Mouse (Mus musculus): ENCODE results near the gene Lyl1. TPM values are rescaled to one million over a fixed set of nuclear protein-coding genes. Genes with fewer than 3 reads are reported as not detected.
A peak's percentile ranks its signal among the peaks of the same experiment; 100 is the strongest.

The Lyl1 gene
- polyA plus RNA-seq, 1 experiment from 2014 or later = 13.7 TPM

DNA sequence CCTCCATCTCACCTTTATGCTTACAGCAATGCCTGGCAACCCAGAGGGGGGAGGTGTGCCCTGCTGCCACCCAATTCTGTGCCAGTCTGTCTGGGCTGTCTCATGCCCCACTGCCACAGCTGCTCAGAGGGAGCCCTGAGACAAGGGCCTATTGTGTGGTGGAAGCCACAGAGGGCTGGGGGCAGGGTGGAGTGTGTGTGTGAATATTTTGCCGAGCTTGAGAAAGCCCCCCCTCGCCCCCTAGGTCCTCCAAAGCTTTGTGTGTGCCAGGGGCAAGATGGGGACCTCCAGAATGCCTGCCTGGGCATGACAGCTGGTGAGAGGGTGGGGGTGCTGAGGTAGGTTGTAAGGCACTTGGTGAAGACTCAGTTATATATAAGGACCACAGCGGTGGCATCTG, 27.2 kb downstream of the Lyl1 start:
- Histone ChIP-seq H3K36me3 (ENCODE audit: control insufficient read depth, insufficient read depth, low read length) (peaks cover 28% of the 10 kb centered on the region; the same call in 1 of the 2 replicates), H3K9ac (ENCODE audit: low read length) (no peak overlapping the region), H3K27ac (replicated peaks in 1 of 2; ENCODE audit: control insufficient read depth in 1 of 2, insufficient read depth in 1 of 2, low read depth in 2 of 2, low read length in 2 of 2) (no peak overlapping the region), H3K4me3 (ENCODE audit: control insufficient read depth in 1 of 2, insufficient read depth in 1 of 2, low read depth in 1 of 2, low read length in 2 of 2) (no peak overlapping the region), H3K4me1 (ENCODE audit: control insufficient read depth in 2 of 2, insufficient read depth in 2 of 2, low read length in 2 of 2) (peaks cover 78 to 79% of the 10 kb centered on the region in 2 experiments), H3K4me2 (ENCODE audit: low read length) (no peak overlapping the region), H3K27me3 (ENCODE audit: control insufficient read depth, insufficient read depth, low read length) (no peaks in the 10 kb centered on the region), H3K9me3 (ENCODE audit: control insufficient read depth, low read length) (no peaks in the 10 kb centered on the region)
- ATAC-seq (ENCODE audit: insufficient number of reproducible peaks, insufficient read depth, low FRiP score, low read depth) = no peak
- 83% methylated on average over 3 of the region's 3 CpGs for WGBS

DNA sequence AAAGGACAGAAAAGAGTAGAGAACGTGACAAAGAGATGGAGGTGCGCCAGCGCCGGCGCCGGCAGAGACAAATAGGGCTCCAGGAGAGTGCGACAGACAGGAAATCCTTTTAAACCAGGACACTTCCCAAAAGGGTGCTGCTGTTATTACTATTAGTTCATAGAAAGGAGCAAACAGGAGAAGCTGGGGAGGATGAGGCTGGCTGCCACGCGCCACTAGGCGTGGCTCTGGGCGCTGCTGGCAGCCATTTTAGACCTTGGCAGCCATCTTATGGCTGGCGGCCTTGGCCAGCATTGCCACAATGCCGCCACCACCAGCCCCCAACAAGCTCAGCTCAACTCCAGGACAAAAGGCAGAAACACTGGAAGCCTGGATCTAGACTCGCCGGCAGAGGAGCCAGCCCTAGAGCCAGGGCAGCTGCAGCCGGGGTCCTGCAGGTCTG, 28.7 kb downstream of the Lyl1 start:
- peaks cover 67 to 72% of the 10 kb centered on the region in 2 experiments for H3K4me1 ChIP-seq (ENCODE audit: control insufficient read depth in 2 of 2, insufficient read depth in 2 of 2, low read length in 2 of 2)
- peaks cover 25% of the 10 kb centered on the region; the same call in 1 of the 2 replicates for H3K36me3 ChIP-seq (ENCODE audit: control insufficient read depth, insufficient read depth, low read length)
- peak overlapping the region; percentile 71 to 82 for H3K27ac ChIP-seq (replicated peaks in 1 of 2; ENCODE audit: control insufficient read depth in 1 of 2, insufficient read depth in 1 of 2, low read depth in 2 of 2, low read length in 2 of 2)
- H3K4me3 ChIP-seq (ENCODE audit: control insufficient read depth in 1 of 2, insufficient read depth in 1 of 2, low read depth in 1 of 2, low read length in 2 of 2) = no peak overlapping the region
- peak overlapping the region; percentile 22; the same call in 1 of the 2 replicates for H3K9ac ChIP-seq (ENCODE audit: low read length)
- no peaks in the 10 kb centered on the region for H3K9me3 ChIP-seq (ENCODE audit: control insufficient read depth, low read length)
- no peaks in the 10 kb centered on the region for H3K27me3 ChIP-seq (ENCODE audit: control insufficient read depth, insufficient read depth, low read length)
- ATAC-seq (ENCODE audit: insufficient number of reproducible peaks, insufficient read depth, low FRiP score, low read depth) = no peak
- 77% methylated on average over 16 of the region's 16 CpGs for WGBS
- H3K4me2 ChIP-seq (ENCODE audit: low read length) = peak overlapping the region; percentile 11; the same call in 1 of the 2 replicates

DNA sequence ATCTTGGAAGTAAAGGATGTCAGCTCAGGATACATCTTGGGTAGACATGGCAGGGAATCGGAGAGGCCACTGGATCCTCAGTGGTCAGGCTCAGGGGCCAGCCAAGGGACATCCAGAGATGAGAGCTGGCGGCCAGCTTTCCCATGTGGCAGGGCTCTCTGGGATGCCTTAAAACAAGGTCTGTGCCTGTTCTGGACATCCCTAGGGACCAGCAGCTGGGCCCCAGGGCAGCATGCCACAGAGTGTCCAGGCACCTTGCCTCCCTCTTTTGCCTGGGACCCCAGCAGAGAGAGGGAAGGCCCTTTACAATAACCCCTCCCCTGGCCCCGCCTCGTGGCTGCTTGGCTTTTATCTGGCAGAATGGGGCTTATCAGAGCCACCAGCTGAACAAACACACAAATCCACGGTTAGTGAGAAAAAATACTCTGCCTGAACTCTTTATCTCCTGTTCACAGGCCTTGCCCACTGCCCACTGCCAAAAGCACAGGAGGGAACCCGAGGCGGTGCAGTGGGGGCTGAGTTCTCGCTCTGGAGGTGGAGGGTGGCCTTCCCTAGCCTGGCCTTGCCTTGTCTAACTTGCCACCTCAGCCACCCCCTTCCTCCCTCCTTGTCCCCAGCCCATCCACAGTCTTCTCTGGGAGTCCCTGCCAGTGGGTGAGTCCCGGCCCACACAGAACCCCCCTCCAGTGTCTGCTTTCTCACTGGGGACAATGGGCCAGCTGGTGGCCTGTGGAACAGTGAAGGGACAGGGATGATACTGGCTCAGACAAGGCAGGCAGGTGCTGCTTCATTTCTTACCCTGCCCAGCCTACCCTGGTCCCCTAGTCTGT, 29.5 kb downstream of the Lyl1 start:
- Histone ChIP-seq H3K4me2 (ENCODE audit: low read length) (peak overlapping the region; percentile 11), H3K9ac (ENCODE audit: low read length) (peak overlapping the region; percentile 53; the same call in 1 of the 2 replicates)
- WGBS = 25% methylated on average over 8 of the region's 9 CpGs

DNA sequence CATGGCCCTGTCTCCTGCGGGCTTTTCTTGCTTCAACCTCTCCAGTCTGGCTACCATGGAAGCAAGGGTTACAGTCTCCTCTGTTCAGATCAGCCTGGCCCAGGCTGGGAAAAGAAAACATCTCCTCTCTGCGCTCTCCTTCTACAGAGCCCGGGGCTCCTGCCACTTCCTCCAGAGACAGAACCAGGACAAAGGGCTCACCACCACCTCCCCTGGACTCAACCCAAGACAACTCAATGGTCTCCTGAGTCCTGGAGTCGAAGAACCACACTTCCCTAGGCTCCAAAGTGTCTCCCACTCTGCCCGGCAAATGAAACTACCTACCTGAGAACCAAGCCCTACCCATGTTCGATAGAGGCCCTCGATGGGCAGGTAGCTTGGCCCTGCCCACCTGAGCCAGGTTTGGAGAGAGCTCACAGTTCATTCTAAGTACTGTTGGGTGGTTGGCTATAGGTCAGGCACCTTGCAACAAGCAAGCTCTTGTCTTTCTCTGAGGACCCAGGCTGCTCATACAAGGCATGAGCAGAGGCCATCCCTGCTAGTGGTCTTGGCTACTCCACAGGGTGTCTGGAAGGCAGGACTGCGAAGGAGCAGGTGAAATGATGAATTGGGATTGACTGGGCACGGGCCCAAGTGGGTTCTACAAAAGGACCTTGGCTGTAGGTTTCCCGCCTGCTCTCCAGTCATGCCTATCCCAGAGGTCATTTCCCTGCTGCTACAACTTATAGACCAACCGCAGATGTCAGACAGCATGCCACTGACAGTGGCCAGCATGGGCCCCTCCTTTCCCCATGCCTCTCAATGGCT, 30.3 kb downstream of the Lyl1 start:
- H3K4me1 ChIP-seq (ENCODE audit: control insufficient read depth in 2 of 2, insufficient read depth in 2 of 2, low read length in 2 of 2) = peaks cover 63 to 72% of the 10 kb centered on the region in 2 experiments
- no peak overlapping the region for H3K4me3 ChIP-seq (ENCODE audit: control insufficient read depth in 1 of 2, insufficient read depth in 1 of 2, low read depth in 1 of 2, low read length in 2 of 2)
- peaks cover 12% of the 10 kb centered on the region; the same call in 1 of the 2 replicates for H3K36me3 ChIP-seq (ENCODE audit: control insufficient read depth, insufficient read depth, low read length)
- H3K9ac ChIP-seq (ENCODE audit: low read length) = peak overlapping the region; percentile 53; the same call in 1 of the 2 replicates
- H3K9me3 ChIP-seq (ENCODE audit: control insufficient read depth, low read length) = no peaks in the 10 kb centered on the region
- peak overlapping the region; percentile 9; the same call in 1 of the 2 replicates for H3K4me2 ChIP-seq (ENCODE audit: low read length)
- H3K27me3 ChIP-seq (ENCODE audit: control insufficient read depth, insufficient read depth, low read length) = no peaks in the 10 kb centered on the region
- ATAC-seq (ENCODE audit: insufficient number of reproducible peaks, insufficient read depth, low FRiP score, low read depth) = peak; percentile 13
- 70% methylated on average over 11 of the region's 11 CpGs for WGBS
- H3K27ac ChIP-seq (replicated peaks in 1 of 2; ENCODE audit: control insufficient read depth in 1 of 2, insufficient read depth in 1 of 2, low read depth in 2 of 2, low read length in 2 of 2) = peak overlapping the region; percentile 78 to 82

More for the DNA sequence above, 29.5 kb downstream of the Lyl1 start:
- Histone ChIP-seq H3K4me1 (ENCODE audit: control insufficient read depth in 2 of 2, insufficient read depth in 2 of 2, low read length in 2 of 2) (peaks cover 64 to 72% of the 10 kb centered on the region in 2 experiments), H3K36me3 (ENCODE audit: control insufficient read depth, insufficient read depth, low read length) (peaks cover 18% of the 10 kb centered on the region; the same call in 1 of the 2 replicates), H3K9me3 (ENCODE audit: control insufficient read depth, low read length) (no peaks in the 10 kb centered on the region), H3K4me3 (ENCODE audit: control insufficient read depth in 1 of 2, insufficient read depth in 1 of 2, low read depth in 1 of 2, low read length in 2 of 2) (no peak overlapping the region), H3K27me3 (ENCODE audit: control insufficient read depth, insufficient read depth, low read length) (no peaks in the 10 kb centered on the region), H3K27ac (replicated peaks in 1 of 2; ENCODE audit: control insufficient read depth in 1 of 2, insufficient read depth in 1 of 2, low read depth in 2 of 2, low read length in 2 of 2) (peak overlapping the region; percentile 78 to 82)
- ATAC-seq (ENCODE audit: insufficient number of reproducible peaks, insufficient read depth, low FRiP score, low read depth) = peak; percentile 60

DNA sequence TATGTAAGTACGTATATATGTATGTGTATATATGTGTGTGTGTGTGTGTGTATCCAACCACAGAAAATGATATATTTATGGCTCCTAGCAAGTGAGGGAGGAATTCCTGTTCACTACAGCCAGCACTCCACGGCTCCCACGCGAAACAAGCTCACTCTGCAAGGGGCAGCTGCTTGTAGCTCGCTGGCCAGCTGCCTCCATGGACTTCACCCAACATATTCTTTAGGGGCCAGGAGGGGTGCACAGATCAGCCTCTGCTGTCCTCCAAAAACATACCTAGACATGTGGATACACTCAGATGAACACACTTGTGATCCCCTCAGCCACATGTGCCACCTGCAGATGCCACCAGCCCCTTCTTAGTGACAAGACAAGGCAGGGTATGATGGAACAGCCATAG, 31.3 kb downstream of the Lyl1 start:
- H3K9me3 ChIP-seq (ENCODE audit: control insufficient read depth, low read length) = no peaks in the 10 kb centered on the region
- H3K36me3 ChIP-seq (ENCODE audit: control insufficient read depth, insufficient read depth, low read length) = peaks cover 2% of the 10 kb centered on the region; the same call in 1 of the 2 replicates
- WGBS = 44% methylated on average over 5 of the region's 5 CpGs
- H3K4me2 ChIP-seq (ENCODE audit: low read length) = 0 out of 2 replicates have a peak overlapping the region, but pooled peaks have one; percentile 9
- H3K27ac ChIP-seq (replicated peaks in 1 of 2; ENCODE audit: control insufficient read depth in 1 of 2, insufficient read depth in 1 of 2, low read depth in 2 of 2, low read length in 2 of 2) = peak overlapping the region; percentile 26 to 82
- H3K9ac ChIP-seq (ENCODE audit: low read length) = peak overlapping the region; percentile 31; the same call in 1 of the 2 replicates
- H3K4me3 ChIP-seq (ENCODE audit: control insufficient read depth in 1 of 2, insufficient read depth in 1 of 2, low read depth in 1 of 2, low read length in 2 of 2) = no peak overlapping the region
- H3K4me1 ChIP-seq (ENCODE audit: control insufficient read depth in 2 of 2, insufficient read depth in 2 of 2, low read length in 2 of 2) = peaks cover 56 to 69% of the 10 kb centered on the region in 2 experiments
- no peak for ATAC-seq (ENCODE audit: insufficient number of reproducible peaks, insufficient read depth, low FRiP score, low read depth)
- H3K27me3 ChIP-seq (ENCODE audit: control insufficient read depth, insufficient read depth, low read length) = no peaks in the 10 kb centered on the region

DNA sequence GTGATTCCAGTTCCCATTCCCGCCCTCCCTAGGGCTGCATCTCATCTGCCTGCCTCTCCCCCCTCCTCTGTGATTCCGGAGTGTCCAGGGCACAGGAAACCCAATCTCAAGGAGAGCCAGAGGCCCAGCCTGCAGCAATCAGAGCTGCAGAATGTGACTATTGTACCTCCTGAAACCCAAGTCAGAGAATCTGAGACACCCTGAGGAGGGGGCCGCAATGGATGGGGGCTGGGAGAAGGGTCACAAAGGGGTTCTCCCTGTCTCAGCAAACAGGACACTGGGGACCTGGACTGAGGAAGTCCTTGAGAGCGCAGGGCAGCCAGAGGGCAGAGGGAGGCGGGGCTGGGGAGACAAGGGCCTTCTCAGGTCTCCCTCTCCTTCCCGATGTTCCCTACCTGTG, 31.7 kb downstream of the Lyl1 start:
- no peak for ATAC-seq (ENCODE audit: insufficient number of reproducible peaks, insufficient read depth, low FRiP score, low read depth)
- Histone ChIP-seq H3K9ac (ENCODE audit: low read length) (peak overlapping the region; percentile 31; the same call in 1 of the 2 replicates), H3K4me2 (ENCODE audit: low read length) (0 out of 2 replicates have a peak overlapping the region, but pooled peaks have one; percentile 9), H3K36me3 (ENCODE audit: control insufficient read depth, insufficient read depth, low read length) (no peaks in the 10 kb centered on the region), H3K9me3 (ENCODE audit: control insufficient read depth, low read length) (no peaks in the 10 kb centered on the region), H3K27me3 (ENCODE audit: control insufficient read depth, insufficient read depth, low read length) (no peaks in the 10 kb centered on the region), H3K4me3 (ENCODE audit: control insufficient read depth in 1 of 2, insufficient read depth in 1 of 2, low read depth in 1 of 2, low read length in 2 of 2) (no peak overlapping the region), H3K4me1 (ENCODE audit: control insufficient read depth in 2 of 2, insufficient read depth in 2 of 2, low read length in 2 of 2) (peaks cover 58 to 69% of the 10 kb centered on the region in 2 experiments), H3K27ac (replicated peaks in 1 of 2; ENCODE audit: control insufficient read depth in 1 of 2, insufficient read depth in 1 of 2, low read depth in 2 of 2, low read length in 2 of 2) (peak overlapping the region; percentile 26 to 82)
- 48% methylated on average over 6 of the region's 6 CpGs for WGBS

DNA sequence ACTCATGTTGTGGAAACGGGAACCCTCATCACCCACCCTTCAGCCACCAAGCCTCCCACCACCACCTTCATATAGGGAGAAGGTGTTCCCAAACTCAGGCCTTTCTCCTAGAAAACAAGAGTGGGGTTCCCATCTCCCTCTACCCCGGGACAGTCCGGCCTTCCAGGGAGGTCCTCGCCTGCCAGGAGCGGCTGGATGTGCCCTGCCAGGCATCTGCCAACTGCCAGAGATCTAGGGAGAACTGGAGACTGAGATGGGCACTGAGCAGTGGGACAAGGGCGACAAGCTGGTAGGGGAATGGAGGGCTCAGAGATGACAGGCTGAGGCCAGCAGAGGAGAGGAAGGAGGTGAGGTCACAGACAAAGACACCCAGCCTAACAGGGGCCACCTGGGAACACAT, 32.7 kb downstream of the Lyl1 start:
- no peak overlapping the region for H3K9ac ChIP-seq (ENCODE audit: low read length)
- H3K4me1 ChIP-seq (ENCODE audit: control insufficient read depth in 2 of 2, insufficient read depth in 2 of 2, low read length in 2 of 2) = peaks cover 64 to 78% of the 10 kb centered on the region in 2 experiments
- ATAC-seq (ENCODE audit: insufficient number of reproducible peaks, insufficient read depth, low FRiP score, low read depth) = no peak
- WGBS = 90% methylated on average over 6 of the region's 6 CpGs
- H3K27ac ChIP-seq (replicated peaks in 1 of 2; ENCODE audit: control insufficient read depth in 1 of 2, insufficient read depth in 1 of 2, low read depth in 2 of 2, low read length in 2 of 2) = no peak overlapping the region
- H3K9me3 ChIP-seq (ENCODE audit: control insufficient read depth, low read length) = no peaks in the 10 kb centered on the region
- no peaks in the 10 kb centered on the region for H3K36me3 ChIP-seq (ENCODE audit: control insufficient read depth, insufficient read depth, low read length)
- no peaks in the 10 kb centered on the region for H3K27me3 ChIP-seq (ENCODE audit: control insufficient read depth, insufficient read depth, low read length)
- H3K4me3 ChIP-seq (ENCODE audit: control insufficient read depth in 1 of 2, insufficient read depth in 1 of 2, low read depth in 1 of 2, low read length in 2 of 2) = no peak overlapping the region
- H3K4me2 ChIP-seq (ENCODE audit: low read length) = no peak overlapping the region

Measured in heart, embryonic 14.5 days (tissue).